Mouse (Mus musculus) spleen, embryonic (tissue): ENCODE measurements at regions not wholly inside any gene's neighbourhood (a gene's known extent, or its start where the extent isn't known, plus 50 kb on each side); places are given as distances from the start of the nearest gene placed in this dataset.

Experiments
- CTCF ChIA-PET: fragments of 350-600 bp; sonication (Branson Sonifier 250); formaldehyde crosslinking; loops from one replicate; lab custom pipeline; 2022; lab: Charles Lee

DNA sequence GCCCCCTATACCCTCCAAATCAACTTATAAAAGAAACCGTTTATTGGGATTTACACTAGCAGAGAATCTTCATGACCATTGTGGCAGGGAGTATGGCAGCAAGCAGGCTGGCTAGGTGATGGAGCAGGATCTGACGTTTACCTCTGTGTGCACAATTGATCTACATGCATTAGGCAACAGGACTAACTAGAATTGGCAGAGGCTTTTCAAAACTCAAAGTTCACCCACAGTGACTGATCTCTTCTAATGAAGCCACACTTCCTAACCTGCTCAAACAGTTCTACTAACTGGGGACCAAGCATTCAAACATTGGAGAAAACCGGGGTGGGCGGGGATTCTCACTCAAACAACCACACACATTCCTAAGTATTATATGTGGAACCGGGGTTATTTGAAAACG, 1382.9 kb upstream of the Tenm2 start:
- CTCF ChIA-PET: no interaction called here

DNA sequence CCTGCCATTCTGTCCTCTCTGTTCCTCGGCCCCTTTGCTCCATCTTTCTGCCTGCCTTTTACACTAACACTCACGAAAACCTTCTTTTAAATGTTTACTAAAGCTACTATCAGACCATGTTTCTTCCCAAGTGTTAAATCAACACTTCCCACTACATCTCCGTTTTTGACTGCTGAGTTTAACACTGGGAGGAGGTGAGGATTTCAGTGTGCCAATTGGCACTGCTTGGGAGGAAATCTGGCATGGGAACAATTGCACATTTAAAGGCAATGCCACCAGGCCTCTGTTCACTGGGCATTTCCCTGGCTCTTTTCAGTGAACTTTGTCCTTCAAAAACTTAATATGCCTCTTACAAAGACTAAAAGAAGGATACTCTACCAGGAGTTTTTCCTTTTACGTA, 1365.2 kb upstream of the Tenm2 start:
- CTCF ChIA-PET: no interaction called here

DNA sequence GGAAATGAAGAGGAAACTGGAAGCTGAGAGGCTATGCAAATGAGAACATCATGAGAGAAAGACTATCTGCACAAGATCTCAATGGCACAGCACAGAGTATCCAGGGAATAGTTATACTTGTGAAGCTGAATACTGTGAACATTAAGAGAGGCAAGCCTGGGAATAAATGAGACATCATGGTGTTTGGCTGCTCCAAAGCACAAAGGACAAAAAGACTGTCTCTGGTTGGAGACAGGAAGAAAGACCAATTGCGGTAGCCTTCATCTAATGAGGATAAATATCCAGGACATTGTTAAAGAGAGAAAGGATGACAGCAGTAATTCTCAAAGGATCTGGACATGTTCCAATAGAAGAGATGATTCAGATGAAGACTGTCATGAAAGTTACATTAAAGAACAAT, 1332.8 kb upstream of the Tenm2 start:
- CTCF ChIA-PET: no interaction called here

DNA sequence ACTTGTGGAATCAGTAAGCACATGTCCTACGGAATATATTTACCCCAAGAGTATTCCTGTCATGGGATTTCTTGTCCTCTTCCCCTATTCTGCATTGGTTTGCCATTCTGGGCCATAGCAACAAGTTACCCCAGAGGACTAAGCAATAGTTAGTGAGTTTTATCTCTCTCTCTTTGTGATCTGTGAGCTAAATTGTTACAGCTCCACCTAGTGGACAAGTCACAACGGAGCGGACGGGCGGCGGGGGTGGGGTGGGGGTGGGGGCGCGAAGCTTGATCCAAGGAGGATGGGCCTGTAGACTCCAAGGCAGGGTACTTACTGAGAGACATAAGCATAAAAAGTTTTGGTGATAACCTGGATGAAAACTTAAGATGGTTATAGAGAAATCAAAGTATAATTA, 1308.1 kb upstream of the Tenm2 start:
- CTCF ChIA-PET: no interaction called here

DNA sequence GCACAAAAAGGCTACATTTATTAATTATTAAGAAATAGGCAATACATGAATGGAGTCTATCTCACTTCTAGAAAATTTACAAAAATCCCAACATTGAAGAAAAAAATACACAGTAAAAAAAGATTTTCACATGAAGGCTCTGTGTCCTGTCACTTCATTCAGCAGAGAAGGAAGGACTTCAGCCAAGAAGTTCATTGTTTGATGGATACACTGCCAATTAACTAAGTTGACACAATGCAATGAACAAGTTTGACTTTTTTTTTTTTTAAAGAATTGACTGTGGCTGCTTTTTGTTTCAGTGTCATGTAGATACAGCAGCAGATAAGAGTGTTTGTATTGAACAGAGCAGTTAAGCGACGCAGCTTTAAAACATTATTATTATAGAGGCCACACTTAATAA, 1304.3 kb upstream of the Tenm2 start:
- CTCF ChIA-PET: no interaction called here

DNA sequence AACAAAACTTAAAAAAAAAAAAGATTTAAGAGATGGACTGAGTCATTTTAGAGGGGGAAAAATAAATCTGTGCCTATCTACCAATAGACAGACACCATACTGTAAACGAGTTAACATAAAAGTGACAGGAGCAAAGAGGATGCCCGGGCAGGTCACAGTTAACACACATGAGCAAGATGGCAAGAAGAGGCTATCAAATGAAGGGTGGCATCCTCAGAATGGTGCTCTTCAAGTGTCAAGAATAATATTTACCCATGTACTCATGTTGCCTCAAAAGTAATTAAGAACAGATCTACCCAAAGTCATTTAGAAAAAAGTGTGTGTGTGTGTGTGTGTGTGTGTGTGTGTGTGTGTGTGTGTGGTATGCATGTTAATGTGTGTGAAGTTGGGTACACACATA, 1296.5 kb upstream of the Tenm2 start:
- CTCF ChIA-PET: interaction anchor here (0.7 kb wide), 1 partner anchor 977 kb away, joined by 4 read pairs; no protein-coding TSS in a partner anchor

DNA sequence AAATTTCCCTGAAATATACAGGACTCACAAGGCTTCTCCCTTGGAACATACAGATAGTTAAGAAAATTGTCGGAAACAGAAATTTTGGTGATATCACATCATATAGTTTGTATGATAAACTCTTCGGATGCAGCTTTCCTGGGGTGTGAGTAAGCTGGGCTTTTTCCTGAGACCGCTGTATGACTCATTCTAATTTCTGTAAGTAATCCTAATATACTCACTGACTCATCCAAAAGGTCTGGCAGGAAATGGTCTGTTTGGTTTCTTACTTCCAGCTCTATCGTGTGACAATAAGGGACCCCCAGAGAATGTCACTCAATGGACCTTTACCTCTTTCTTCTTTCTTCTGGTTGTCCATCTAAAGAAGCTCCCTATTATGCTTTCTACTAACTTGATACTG, 1273.9 kb upstream of the Tenm2 start:
- CTCF ChIA-PET: no interaction called here

DNA sequence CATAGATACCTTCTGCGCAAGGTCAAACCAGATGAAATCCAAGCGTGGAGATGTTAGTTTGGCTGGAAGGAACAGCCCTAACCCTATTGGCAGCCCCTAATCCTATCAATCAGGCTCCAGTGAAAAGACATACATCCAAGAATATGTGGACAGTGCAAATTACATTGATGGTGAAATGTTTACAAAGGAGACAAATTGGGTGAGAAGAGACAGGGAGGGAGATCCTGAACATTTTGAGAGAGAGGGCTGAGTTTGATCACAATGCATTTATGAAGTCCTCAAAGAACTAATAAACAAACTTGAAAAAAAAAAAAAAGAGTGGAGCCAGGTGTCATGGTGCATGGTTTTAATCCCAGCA, 1228.5 kb upstream of the Tenm2 start:
- CTCF ChIA-PET: no interaction called here

DNA sequence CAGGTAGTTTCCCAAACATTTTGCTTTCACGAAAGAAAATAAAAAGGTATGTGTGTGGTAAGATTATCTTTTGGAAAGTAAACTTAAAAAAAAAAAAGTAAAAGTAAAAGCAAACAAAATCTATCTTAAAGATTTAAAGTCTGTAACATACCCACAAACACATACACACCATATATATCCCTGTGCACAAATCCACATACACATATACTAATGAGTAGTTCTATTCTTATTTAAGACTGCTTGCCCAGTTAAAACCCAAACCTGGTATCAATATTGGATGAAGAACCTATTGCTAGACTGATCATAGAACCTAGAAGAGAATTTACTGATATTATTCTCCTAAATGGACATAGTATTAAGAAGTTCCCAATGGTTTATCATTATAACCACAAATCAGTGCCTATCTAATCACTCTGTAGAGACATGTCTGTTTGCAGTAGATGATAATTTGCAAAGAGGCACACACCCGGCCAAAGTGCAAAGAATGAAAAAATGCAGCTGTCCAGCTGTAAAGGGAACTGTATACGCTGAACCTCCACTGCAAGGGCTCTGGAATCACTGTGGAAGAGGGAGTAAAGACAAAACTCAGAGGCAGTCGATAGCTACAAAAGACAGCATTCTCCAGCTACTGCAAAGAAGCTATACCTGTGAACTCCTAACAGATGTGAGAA, 1227.9 kb upstream of the Tenm2 start:
- CTCF ChIA-PET: no interaction called here

DNA sequence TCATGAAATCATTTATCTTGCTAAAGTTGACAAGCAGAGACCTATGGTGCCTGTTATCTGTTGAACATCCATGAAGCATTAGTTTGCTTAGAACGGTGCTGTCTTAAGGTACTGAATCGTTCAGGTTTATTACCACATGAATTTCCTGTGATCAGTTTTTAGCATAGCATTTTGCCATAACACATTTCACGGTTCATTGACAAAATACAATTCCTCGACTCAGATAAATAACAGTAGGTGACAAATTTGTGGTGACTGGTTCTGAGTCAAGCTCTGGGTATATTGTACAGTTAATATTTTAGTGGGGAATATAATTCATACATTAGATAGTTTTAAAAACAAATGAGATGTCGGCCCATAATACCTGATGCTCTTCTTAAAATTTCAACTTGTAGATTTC, 1207.5 kb upstream of the Tenm2 start:
- CTCF ChIA-PET: no interaction called here

DNA sequence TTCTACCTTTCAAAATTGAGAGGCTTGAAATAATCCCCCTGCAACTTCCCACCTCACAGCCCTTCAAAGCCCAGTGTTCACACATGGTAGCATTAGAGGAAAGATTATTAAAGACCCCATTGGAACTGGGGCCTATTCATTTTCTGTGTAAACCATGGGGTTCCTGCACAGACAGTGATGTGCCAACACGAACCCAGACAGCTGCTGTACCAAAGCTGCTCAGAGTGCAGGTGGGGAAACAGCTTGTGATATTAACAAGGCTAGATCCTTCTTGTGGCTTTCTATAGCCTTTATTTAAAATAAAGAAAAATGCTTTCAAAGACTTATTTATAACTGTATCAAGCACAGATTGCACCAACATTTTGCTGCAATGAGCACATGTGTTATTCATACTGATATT, 1174.5 kb upstream of the Tenm2 start:
- CTCF ChIA-PET: no interaction called here

DNA sequence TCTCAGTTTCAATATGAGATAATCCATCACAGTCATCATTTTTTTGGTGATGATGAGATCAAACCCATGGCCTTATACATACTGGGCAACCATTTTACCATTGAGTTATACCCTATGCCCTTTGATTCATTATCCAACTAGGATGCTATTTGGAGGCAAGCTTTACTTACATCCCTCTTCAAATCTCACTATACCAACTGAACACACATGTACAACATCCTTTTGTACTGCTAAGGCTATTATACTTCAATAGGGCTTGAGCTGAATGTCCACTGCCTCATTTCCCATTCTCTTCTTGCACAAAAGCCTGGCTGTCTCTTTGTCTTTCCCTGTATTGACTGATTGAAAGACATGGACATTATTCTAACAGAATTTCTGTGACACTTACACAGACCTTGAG, 1162.0 kb upstream of the Tenm2 start:
- CTCF ChIA-PET: no interaction called here

DNA sequence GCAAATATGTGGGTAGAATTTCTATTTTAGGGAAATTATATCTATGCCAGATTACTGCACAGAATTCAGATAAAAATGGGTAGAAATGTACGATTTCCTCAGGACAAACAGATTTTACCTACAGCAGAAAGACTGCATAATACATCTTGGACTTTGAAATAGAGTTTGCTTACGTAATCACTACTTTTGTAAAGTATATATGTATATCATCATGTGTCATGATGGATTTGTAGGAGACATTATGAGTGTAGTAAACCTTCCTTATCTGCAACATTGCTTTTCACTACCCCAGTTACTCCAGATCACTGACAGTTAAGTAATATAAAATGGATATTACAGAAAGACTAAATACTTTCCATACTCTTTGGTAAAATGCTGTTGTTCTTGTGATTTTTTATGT, 1151.2 kb upstream of the Tenm2 start:
- CTCF ChIA-PET: no interaction called here

DNA sequence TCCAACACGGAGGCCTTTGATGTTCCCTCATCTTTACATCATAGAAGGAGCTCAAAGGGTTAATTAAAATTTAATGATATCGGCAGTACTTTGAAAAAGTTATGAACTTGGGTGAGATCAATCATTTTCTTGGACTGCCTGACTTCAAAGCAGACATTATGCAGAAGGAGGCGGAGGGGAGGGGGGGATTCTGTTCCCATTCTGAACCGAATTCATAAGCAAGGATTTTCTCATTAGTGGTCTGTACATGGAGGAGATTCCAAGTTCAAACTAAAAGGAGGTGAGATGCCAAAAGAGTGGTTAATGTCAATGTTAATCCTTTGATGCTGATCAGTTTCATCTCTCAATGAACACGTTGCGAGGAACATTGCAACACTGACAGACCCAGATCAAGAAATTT, 1110.7 kb upstream of the Tenm2 start:
- CTCF ChIA-PET: no interaction called here

DNA sequence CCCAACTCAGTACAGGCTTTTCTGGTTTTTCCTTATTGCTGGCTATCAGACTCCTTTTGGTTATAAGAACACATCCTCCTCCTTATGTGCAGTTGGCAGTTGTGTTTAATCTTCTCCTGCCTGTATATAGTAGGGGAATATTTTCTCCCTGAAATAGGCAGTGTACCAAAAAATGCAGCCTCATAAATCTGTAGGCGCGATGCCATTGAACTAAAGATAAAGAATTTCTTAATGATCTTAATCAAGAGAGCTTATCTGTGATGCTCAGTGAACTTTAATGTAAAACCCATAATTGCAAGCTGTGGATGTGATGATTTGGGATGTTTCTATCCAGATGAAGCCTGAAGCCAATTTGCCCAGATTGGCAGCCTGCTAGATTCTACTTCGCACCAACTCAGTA, 1099.6 kb upstream of the Tenm2 start:
- CTCF ChIA-PET: no interaction called here

DNA sequence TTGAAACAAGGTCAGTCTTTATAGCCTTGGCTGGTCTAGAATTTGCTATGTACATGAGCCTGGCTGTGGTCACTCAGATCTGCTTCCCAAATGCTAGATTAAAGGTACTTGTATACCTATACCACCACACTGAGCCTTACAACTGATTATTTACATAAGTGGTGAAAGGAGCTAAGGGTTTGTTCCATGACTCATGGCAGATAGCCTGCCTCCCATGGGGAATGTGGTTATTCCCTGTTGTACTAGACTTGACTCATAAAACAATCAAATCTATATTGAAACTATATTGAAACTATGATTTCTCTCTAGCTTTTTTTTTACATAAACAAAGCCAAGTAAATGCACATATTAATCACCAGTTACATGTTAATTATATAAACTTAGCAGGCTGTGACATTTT, 1061.9 kb upstream of the Tenm2 start:
- CTCF ChIA-PET: no interaction called here

DNA sequence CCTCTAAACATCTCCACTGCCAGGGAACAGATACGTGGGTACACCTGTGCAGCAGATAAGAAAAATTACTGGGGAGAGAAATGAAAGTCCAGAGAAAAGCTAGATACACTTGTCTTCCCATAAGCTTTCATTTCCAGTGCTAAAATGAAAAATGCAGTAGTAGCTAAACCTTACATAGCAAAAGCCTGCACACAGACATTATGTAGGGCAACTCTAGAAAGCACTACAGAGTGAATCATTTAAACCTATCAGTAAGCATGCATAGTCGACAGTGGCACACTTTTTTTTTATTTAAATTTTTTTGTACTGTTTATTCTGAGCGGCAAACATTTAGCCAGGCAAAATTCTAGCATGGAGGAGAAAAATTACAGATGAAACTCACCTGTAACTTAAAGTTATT, 1055.5 kb upstream of the Tenm2 start:
- CTCF ChIA-PET: no interaction called here

DNA sequence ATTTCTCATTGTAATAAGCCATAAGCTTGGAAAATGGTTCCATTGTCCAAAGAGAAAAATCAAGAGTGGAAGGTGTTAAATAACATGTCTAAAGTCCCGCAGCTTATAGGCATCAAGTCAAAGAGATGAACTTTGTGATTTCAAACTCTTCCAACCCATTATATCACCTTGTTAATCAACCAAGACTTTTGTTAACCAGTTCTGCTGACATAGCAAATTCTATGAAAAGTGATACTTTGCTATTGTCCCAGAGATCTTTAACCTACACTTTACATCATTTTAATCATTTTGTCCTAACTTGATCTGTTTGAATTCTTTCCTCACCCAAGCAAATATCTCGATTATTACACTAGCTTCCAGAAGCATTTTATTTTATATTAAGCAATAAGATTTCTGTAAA, 1045.2 kb upstream of the Tenm2 start:
- CTCF ChIA-PET: no interaction called here
